Mouse (Mus musculus) heart, adult 2 months (tissue): ENCODE measurements at regions not wholly inside any gene's neighbourhood (a gene's known extent, or its start where the extent isn't known, plus 50 kb on each side); places are given as distances from the start of the nearest gene placed in this dataset.

ENCODE experiments used
- DNase-seq, 2 experiments: peaks; one replicate each; pipeline ENCODE4 v3.0.0; 2021
- H3K27ac ChIP-seq: fragments of 200-600 bp; 2 replicates; pipeline ENCODE4 v1.8.1; 2022
- H3K27me3 ChIP-seq: fragments of 200-500 bp; 2 replicates; pipeline ENCODE4 v1.6.1; 2012; ENCODE audit warnings: mild to moderate bottlenecking, low read length, inconsistent platforms, mixed read lengths; ENCODE audit not compliant: control insufficient read depth, insufficient read depth
- H3K36me3 ChIP-seq: fragments of 200-500 bp; 2 replicates; pipeline ENCODE4 v1.6.1; 2012; ENCODE audit warnings: low read length, inconsistent platforms; ENCODE audit not compliant: control insufficient read depth, insufficient read depth
- H3K4me1 ChIP-seq: fragments of 200-500 bp; 2 replicates; pipeline ENCODE4 v1.6.1; 2011; ENCODE audit warnings: low read length; ENCODE audit not compliant: control insufficient read depth, insufficient read depth
- H3K4me3 ChIP-seq: fragments of 200-600 bp; 2 replicates; pipeline ENCODE4 v1.8.1; 2022
- H3K79me2 ChIP-seq: fragments of 200-500 bp; replicated peaks from 2 replicates; pipeline ENCODE4 v1.6.1; 2012; ENCODE audit warnings: mild to moderate bottlenecking, inconsistent platforms, low read length, moderate library complexity, mixed read lengths; ENCODE audit not compliant: control insufficient read depth, insufficient read depth
- H3K9ac ChIP-seq: fragments of 200-500 bp; 2 replicates; pipeline ENCODE4 v1.6.1; 2012; ENCODE audit warnings: low read depth, mild to moderate bottlenecking, control low read depth, inconsistent platforms, low read length, mixed read lengths
- CTCF ChIP-seq: fragments of 200-600 bp; IDR thresholded peaks from 2 replicates; pipeline ENCODE4 v1.8.1; 2022; ENCODE audit warnings: antibody characterized with exemption, mild to moderate bottlenecking, moderate library complexity
- EP300 ChIP-seq: fragments of 200-500 bp; IDR thresholded peaks from 2 replicates; pipeline ENCODE4 v1.6.1; 2011; ENCODE audit warnings: low read depth, low read length, control low read depth; ENCODE audit not compliant: insufficient read depth
- POLR2A ChIP-seq: fragments of 200-500 bp; IDR thresholded peaks from 2 replicates; pipeline ENCODE4 v1.6.1; 2011; ENCODE audit warnings: mild to moderate bottlenecking, low read depth, low read length, control low read depth; ENCODE audit not compliant: insufficient read depth
- WGBS: fragments of 180-500 bp; shearing (Covaris S2); methylation state at CpG from one replicate; pipeline ENCODE4 v1.1.7; 2018; 5-methylcytosine and 5-hydroxymethylcytosine counted together
- intact Hi-C: fragments of 180-260 bp; cut with DNase I; formaldehyde crosslinking; loops from one replicate; pipeline ENCODE4 v1.15.1; 2025

- Histone ChIP-seq H3K79me2 (no peaks in the 10 kb centered on the region), H3K4me1 (peaks cover 21% of the 10 kb centered on the region), H3K4me3 (peak overlapping the region; percentile 68), H3K9ac (peak overlapping the region; percentile 90), H3K27ac (peak overlapping the region; percentile 99), H3K36me3 (no peaks in the 10 kb centered on the region), H3K27me3 (no peaks in the 10 kb centered on the region)
- intact Hi-C loops, result loop anchor here (1.0 kb wide), 1 partner anchor 35 kb away; no protein-coding TSS in a partner anchor
- WGBS, result under 1% methylated on average over 33 of the region's 33 CpGs
- 0 out of 2 replicates have a peak, but pooled peaks have one; percentile 2 for TF ChIP-seq CTCF
- TF ChIP-seq POLR2A, result peak; percentile 74
- no peak for TF ChIP-seq EP300
- DNase-seq, result peak; percentile 86
These were observed 63.8 kb upstream of the Wnt7b start for GRCm38 (mm10) chr15:85645971-85646638.

- 20% methylated on average over 9 of the region's 10 CpGs for WGBS
- no peak for TF ChIP-seq POLR2A
- TF ChIP-seq CTCF, result no peak
- no peak for DNase-seq
- peak overlapping the region; percentile 90 for H3K9ac ChIP-seq
- peaks cover 21% of the 10 kb centered on the region for H3K4me1 ChIP-seq
- peak overlapping the region; percentile 99 for H3K27ac ChIP-seq
- no peaks in the 10 kb centered on the region for H3K36me3 ChIP-seq
- H3K27me3 ChIP-seq, result no peaks in the 10 kb centered on the region
- peak overlapping the region; percentile 68 for H3K4me3 ChIP-seq
- intact Hi-C loops, result loop anchor here (1.0 kb wide), 1 partner anchor 35 kb away; no protein-coding TSS in a partner anchor
- no peaks in the 10 kb centered on the region for H3K79me2 ChIP-seq
These were observed 64.5 kb upstream of the Wnt7b start for GRCm38 (mm10) chr15:85646639-85647277.

GRCm38 (mm10) chr15:85647593-85647992, 65.3 kb upstream of the Wnt7b start:
- no peak for TF ChIP-seq CTCF
- no peak for TF ChIP-seq POLR2A
- no peak for TF ChIP-seq EP300
- H3K4me1 ChIP-seq, result peaks cover 24% of the 10 kb centered on the region
- H3K36me3 ChIP-seq, result no peaks in the 10 kb centered on the region
- no peaks in the 10 kb centered on the region for H3K27me3 ChIP-seq
- peak overlapping the region; percentile 68 for H3K4me3 ChIP-seq
- peak in 1 of 2 experiments; percentile 23 for DNase-seq
- H3K79me2 ChIP-seq, result no peaks in the 10 kb centered on the region
- H3K27ac ChIP-seq, result peak overlapping the region; percentile 99
- intact Hi-C loops, result no loop called here
- WGBS, result 16% methylated on average over 6 of the region's 6 CpGs
- no peak overlapping the region for H3K9ac ChIP-seq

DNA sequence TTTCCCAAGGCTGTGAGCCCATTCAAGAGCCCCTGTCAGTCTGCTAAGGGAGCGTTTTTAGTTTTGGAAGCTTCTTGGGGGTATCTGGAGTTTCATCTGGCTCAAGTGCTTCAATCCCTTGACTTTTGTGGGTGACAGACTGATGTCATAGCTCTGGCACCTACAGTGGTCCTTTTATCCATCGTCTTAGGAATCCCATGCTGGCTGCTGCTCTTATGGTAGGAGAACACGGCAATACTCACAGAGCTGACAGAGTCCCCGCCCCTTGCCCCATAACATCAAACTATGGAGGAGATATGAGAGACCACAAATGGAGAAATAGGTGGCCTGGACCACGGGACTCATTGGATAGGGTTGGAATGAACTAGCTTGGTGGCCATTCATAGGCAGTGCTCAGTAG, 68.0 kb upstream of the Wnt7b start:
- intact Hi-C loops, result loop anchor here (2.0 to 10.0 kb wide), 2 partner anchors 13 to 55 kb away; no protein-coding TSS in a partner anchor
- no peak for TF ChIP-seq POLR2A
- TF ChIP-seq CTCF, result no peak
- no peak for TF ChIP-seq EP300
- H3K4me3 ChIP-seq, result no peak overlapping the region
- WGBS, result 80% methylated on average over 5 of the region's 5 CpGs
- DNase-seq, result no peak
- H3K4me1 ChIP-seq, result peaks cover 25% of the 10 kb centered on the region
- no peak overlapping the region for H3K9ac ChIP-seq
- H3K79me2 ChIP-seq, result peaks cover 2% of the 10 kb centered on the region; the same call in 1 of the 2 replicates
- no peak overlapping the region for H3K27ac ChIP-seq
- no peaks in the 10 kb centered on the region for H3K36me3 ChIP-seq
- no peaks in the 10 kb centered on the region for H3K27me3 ChIP-seq

- H3K9ac ChIP-seq, result no peak overlapping the region
- no peak overlapping the region for H3K4me3 ChIP-seq
- 87% methylated on average over 9 of the region's 9 CpGs for WGBS
- no peak overlapping the region; the same call in 1 of the 2 replicates for H3K27ac ChIP-seq
- no peak for DNase-seq
- peaks cover 2% of the 10 kb centered on the region; the same call in 1 of the 2 replicates for H3K79me2 ChIP-seq
- H3K4me1 ChIP-seq, result peaks cover 29% of the 10 kb centered on the region
- no peak for TF ChIP-seq CTCF
- no peak for TF ChIP-seq POLR2A
- no peak for TF ChIP-seq EP300
- H3K36me3 ChIP-seq, result peaks cover 4% of the 10 kb centered on the region
- H3K27me3 ChIP-seq, result no peaks in the 10 kb centered on the region
- intact Hi-C loops, result loop anchor here (2.0 to 10.0 kb wide), 2 partner anchors 15 to 53 kb away; no protein-coding TSS in a partner anchor
These were observed 69.6 kb upstream of the Wnt7b start for GRCm38 (mm10) chr15:85651718-85652420.
